Mouse (Mus musculus) frontal cortex, adult 2 months (tissue): ENCODE measurements at regions not wholly inside any gene's neighbourhood (a gene's known extent, or its start where the extent isn't known, plus 50 kb on each side); places are given as distances from the start of the nearest gene placed in this dataset.

Source experiments
- DNase-seq, 2 experiments: peaks; one replicate each; pipeline ENCODE4 v3.0.0; 2022; ENCODE audit warnings: low spot score in 1 of 2; ENCODE audit errors: extremely low spot score in 1 of 2

DNA sequence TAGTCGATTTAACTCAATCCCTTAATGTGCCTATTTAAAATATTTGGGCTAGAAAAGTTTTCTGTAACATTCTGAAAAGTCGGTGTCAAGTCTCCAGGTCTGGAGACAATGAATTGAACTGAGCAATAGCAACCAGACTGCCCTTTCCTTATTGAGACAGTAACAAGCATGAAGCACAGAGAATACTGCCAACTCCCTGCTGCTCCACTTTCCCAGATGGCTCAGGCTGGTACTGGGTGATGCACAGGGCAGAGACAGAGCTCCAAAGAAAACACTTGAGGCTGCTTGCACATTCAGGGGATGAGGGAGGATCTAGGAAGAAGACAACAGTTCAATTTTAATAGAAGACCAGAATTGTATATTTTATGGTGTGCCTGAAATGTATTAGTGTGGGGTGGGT, 87.7 kb upstream of the Sorcs1 start:
- DNase-seq: peak in 1 of 2 experiments; percentile 4
